Mouse (Mus musculus) urinary bladder, adult 2 months (tissue): ENCODE results near the gene Aen. TPM values are rescaled to one million over a fixed set of nuclear protein-coding genes. Genes with fewer than 3 reads are reported as not detected.

Source experiments
- DNase-seq: peaks from one replicate; pipeline ENCODE4 v3.0.0; 2022; ENCODE audit warnings: low spot score
- polyA plus RNA-seq: library from polyadenylated mRNA; depleted of rRNA; stranded (reverse); fragments of >200 nt; gene quantifications from 2 replicates; pipeline ENCODE4 v1.2.3, GENCODE M21; 2012; rRNA removed

The Aen gene
- polyA plus RNA-seq, 1 experiment: 30.7 TPM

- DNase-seq: no peak
Measured at GRCm38 (mm10) chr7:78938957-78939602, 43.4 kb downstream of the Aen start.

DNA sequence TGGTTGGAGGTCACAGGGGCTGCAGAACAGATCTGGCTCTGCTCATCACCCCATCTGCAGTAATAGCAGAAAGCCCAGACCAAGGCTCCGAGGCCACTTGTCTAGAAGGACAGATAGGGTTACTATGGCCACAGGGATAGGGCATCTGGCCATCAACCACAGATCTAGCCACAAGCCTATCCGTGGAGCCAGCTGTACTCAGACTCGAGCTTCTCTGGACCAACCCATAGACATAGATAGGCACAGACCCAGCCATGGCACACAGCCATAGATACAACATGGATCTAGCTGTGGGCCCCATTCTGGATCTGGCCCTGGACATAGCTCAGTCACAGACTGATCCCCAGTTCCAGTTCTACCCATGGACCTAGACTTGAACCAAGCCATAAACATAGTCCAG, 45.3 kb downstream of the Aen start:
- DNase-seq: no peak

DNA sequence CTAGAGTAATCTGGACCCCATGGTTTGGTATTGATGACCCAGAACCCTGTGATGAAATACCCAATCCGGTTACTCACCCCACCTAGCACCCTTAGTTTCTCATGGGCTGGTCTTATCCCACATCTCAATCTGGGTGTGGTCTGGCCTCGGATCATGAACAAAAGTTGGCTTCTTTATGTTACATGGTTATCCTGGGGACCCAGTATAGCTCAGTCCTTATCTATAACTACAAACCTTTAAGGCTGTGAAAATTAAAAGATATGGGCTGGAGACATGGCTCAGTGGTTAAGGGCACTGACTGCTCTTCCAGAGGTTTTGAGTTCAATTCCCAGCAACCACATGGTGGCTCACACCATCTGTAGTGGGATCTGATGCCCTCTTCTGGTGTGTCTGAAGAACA, 46.9 kb downstream of the Aen start:
- DNase-seq: no peak

DNA sequence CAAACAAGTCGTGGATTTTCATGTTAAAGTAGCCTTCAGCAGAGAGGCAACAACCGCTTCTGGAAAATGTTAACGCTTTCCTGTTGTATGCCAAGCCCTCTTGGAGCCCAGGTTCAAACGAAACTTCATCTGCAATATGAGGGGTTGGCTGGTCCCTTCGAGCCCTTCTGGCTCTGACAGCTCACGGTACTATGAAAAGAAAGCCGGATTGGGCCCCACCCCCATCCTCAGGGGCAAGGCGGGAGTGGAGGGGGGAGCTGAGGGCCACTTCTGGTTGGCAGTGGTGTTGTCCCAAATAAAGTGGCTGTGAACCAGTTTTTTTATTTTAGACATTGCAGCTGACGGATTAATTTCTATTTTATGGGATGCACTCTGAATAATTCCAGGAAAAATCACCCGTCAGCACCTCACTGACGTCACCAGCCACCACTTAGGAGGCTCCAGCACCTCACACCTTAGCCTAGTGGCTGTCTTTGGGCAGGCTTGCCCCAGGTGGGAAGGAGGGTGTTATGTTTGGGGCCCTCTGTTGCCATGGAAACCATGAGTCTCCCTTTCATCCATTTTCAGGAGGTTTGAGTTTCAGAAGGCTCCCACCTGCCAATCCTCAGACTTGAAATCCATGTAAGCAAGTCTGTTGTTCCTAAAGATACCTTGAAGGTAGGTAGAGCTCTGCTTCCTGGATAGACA, 58.4 kb downstream of the Aen start:
- DNase-seq: no peak

- DNase-seq: no peak
Measured at GRCm38 (mm10) chr7:78954619-78955018, 59.0 kb downstream of the Aen start.

DNA sequence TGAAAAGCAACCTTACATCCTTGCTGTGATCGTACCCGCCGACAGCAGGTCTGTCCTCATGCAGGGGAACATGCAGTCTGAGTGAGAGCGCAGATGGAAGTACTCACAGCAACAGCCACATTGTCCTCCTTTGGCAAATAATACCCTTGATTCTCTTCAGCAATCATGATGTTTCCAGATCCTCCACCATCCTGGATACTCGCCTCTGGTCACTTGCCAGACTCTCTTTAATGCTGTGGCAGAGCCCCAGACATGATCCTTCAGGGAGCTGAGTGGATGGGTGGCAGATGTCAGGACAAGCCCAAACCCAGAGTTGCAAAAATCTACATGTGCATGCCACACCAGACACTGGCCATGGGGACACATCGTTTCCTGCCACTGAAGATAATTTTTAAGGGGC, 59.4 kb downstream of the Aen start:
- no peak for DNase-seq

DNA sequence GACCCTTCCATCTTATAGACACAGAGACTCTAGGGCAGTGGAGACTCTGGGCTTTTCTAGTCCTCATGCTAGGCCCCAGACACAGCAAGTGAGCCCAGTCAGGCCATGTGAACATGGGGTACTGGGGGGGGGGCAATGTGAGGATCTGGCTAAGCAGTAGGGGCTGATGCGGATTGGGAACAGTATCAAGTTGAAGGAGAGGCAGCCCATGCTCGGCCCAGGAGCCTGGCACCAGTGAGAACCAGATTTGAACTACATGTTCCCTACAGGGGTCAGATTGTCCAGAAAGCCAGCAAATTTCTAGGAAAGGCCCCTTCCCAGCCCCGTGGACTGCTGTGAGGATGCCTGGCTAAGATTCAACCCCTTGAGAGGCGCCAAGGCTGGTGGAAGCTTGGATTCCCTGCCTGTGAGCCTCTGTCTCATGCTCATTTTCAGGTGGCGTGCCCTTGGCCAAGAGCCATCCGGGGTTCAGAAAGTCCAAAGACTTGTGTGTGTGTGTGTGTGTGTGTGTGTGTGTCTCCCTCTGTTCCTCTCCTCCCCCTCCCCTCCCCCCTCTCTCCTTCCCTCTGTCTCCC, 62.9 kb downstream of the Aen start:
- no peak for DNase-seq

Other genes starting within 250 kb of the Aen start
- 1.9 and 2.4 TPM in 2 replicates for gene Ntrk3, start 157.8 kb upstream of the Aen start, polyA plus RNA-seq
- 38.0 and 49.6 TPM in 2 replicates for gene Mrps11, start 112.7 kb upstream of the Aen start, polyA plus RNA-seq
- 22.1 and 24.5 TPM in 2 replicates for gene Mrpl46, start 112.3 kb upstream of the Aen start, polyA plus RNA-seq
- 11.0 and 11.7 TPM in 2 replicates for gene Det1, start 48.6 kb upstream of the Aen start, polyA plus RNA-seq
- 41.1 and 42.0 TPM in 2 replicates for gene Isg20, start 17.6 kb downstream of the Aen start, polyA plus RNA-seq
- gene Acan, start 157.6 kb downstream of the Aen start, polyA plus RNA-seq: not detected in 2 replicates
- 0.44 and 0.69 TPM in 2 replicates for gene Hapln3, start 235.2 kb downstream of the Aen start, polyA plus RNA-seq